Mouse (Mus musculus): ENCODE results near the gene Apobr. TPM values are rescaled to one million over a fixed set of nuclear protein-coding genes. Genes with fewer than 3 reads are reported as not detected.

The Apobr gene
- polyA plus RNA-seq, 1 experiment: 30.2 TPM

GRCm38 (mm10) chr7:126595890-126596289, 11.1 kb downstream of the Apobr start:
- peak overlapping the region; percentile 65 for H3K4me3 ChIP-seq (replicated peaks)
- H3K9me3 ChIP-seq: no peaks in the 10 kb centered on the region
- H3K4me1 ChIP-seq: peaks cover 75% of the 10 kb centered on the region
- H3K36me3 ChIP-seq (replicated peaks; ENCODE audit: low read length): no peaks in the 10 kb centered on the region
- peaks cover 49% of the 10 kb centered on the region for H3K27me3 ChIP-seq (replicated peaks)
- TF ChIP-seq GATA1 (IDR thresholded peaks at IDR 0.05; ENCODE audit: borderline replicate concordance, low read length) (no peak), FLI1 (IDR thresholded peaks at IDR 0.05; ENCODE audit: low read length) (no peak)

- Histone ChIP-seq H3K36me3 (replicated peaks; ENCODE audit: low read length) (no peaks in the 10 kb centered on the region), H3K4me1 (peaks cover 80% of the 10 kb centered on the region), H3K27me3 (replicated peaks) (peaks cover 47% of the 10 kb centered on the region), H3K4me3 (replicated peaks) (peak overlapping the region; percentile 65), H3K9me3 (no peaks in the 10 kb centered on the region)
- TF ChIP-seq FLI1 (IDR thresholded peaks at IDR 0.05; ENCODE audit: low read length) (no peak), GATA1 (IDR thresholded peaks at IDR 0.05; ENCODE audit: borderline replicate concordance, low read length) (no peak)
Observed at GRCm38 (mm10) chr7:126596414-126596813, 11.7 kb downstream of the Apobr start.

GRCm38 (mm10) chr7:126598919-126599318, 14.2 kb downstream of the Apobr start:
- peaks cover 90% of the 10 kb centered on the region for H3K4me1 ChIP-seq
- peak overlapping the region; percentile 44 for H3K4me3 ChIP-seq (replicated peaks)
- no peaks in the 10 kb centered on the region for H3K9me3 ChIP-seq
- TF ChIP-seq GATA1 (IDR thresholded peaks at IDR 0.05; ENCODE audit: borderline replicate concordance, low read length): no peak
- TF ChIP-seq FLI1 (IDR thresholded peaks at IDR 0.05; ENCODE audit: low read length): no peak
- no peaks in the 10 kb centered on the region for H3K36me3 ChIP-seq (replicated peaks; ENCODE audit: low read length)
- H3K27me3 ChIP-seq (replicated peaks): peaks cover 24% of the 10 kb centered on the region

DNA sequence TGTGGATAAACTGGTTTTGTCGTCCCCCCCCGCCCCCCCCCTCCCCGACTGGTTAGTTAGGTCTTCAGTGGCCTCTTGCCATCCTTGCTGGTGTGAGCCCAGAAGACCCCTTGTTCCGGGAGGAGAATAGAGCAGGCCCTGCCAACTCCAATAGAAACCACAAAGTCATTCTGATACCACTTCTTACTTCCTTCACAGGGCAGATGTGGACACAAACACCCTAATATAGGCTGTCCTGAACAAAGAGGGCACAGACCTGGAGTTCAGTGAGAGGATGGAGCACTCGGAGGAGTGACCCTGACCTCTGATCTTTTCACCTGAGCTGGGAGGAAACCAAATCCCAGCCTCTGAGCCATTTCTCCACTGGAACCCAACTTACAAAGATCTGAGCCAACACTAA, 17.2 kb downstream of the Apobr start:
- no peaks in the 10 kb centered on the region for H3K36me3 ChIP-seq (replicated peaks; ENCODE audit: low read length)
- peaks cover 80% of the 10 kb centered on the region for H3K4me1 ChIP-seq
- no peak for TF ChIP-seq GATA1 (IDR thresholded peaks at IDR 0.05; ENCODE audit: borderline replicate concordance, low read length)
- TF ChIP-seq FLI1 (IDR thresholded peaks at IDR 0.05; ENCODE audit: low read length): no peak
- H3K27me3 ChIP-seq (replicated peaks): no peaks in the 10 kb centered on the region
- no peaks in the 10 kb centered on the region for H3K9me3 ChIP-seq
- peak overlapping the region; percentile 51 for H3K4me3 ChIP-seq (replicated peaks)

DNA sequence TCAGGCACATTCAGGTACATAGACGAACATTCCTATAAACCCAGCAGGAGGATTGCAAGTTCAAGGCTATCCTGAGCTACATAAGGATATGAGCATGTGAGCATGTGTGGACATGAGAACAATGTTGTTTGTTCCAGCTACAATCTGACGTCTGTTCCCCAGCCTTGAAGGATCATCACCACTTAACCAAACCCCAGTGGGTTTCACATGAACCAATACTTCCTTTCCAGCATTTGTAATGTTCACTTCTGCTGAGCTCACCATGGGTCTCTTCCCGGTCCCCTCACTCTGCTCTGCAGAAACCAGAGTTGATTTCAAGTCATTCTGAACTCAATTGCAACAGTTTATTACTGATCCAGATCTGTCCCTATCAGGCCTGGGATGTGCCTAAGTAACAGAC, 17.9 kb downstream of the Apobr start:
- TF ChIP-seq FLI1 (IDR thresholded peaks at IDR 0.05; ENCODE audit: low read length) (no peak), GATA1 (IDR thresholded peaks at IDR 0.05; ENCODE audit: borderline replicate concordance, low read length) (no peak)
- Histone ChIP-seq H3K4me1 (peaks cover 80% of the 10 kb centered on the region), H3K27me3 (replicated peaks) (no peaks in the 10 kb centered on the region)

GRCm38 (mm10) chr7:126606611-126607010, 21.9 kb downstream of the Apobr start:
- no peak overlapping the region for H3K4me3 ChIP-seq (replicated peaks)
- no peak for TF ChIP-seq GATA1 (IDR thresholded peaks at IDR 0.05; ENCODE audit: borderline replicate concordance, low read length)
- TF ChIP-seq FLI1 (IDR thresholded peaks at IDR 0.05; ENCODE audit: low read length): no peak
- peaks cover 55% of the 10 kb centered on the region for H3K4me1 ChIP-seq
- peaks cover 6% of the 10 kb centered on the region for H3K36me3 ChIP-seq (replicated peaks; ENCODE audit: low read length)
- peaks cover 8% of the 10 kb centered on the region; the same call in 1 of the 2 replicates for H3K9me3 ChIP-seq
- H3K27me3 ChIP-seq (replicated peaks): no peaks in the 10 kb centered on the region

More for the DNA sequence above, 17.9 kb downstream of the Apobr start:
- H3K9me3 ChIP-seq: no peaks in the 10 kb centered on the region
- no peaks in the 10 kb centered on the region for H3K36me3 ChIP-seq (replicated peaks; ENCODE audit: low read length)
- peak overlapping the region; percentile 10 for H3K4me3 ChIP-seq (replicated peaks)

- TF ChIP-seq GATA1 (IDR thresholded peaks at IDR 0.05; ENCODE audit: borderline replicate concordance, low read length) (no peak), FLI1 (IDR thresholded peaks at IDR 0.05; ENCODE audit: low read length) (no peak)
- no peaks in the 10 kb centered on the region for H3K27me3 ChIP-seq (replicated peaks)
- H3K4me3 ChIP-seq (replicated peaks): no peak overlapping the region
- H3K4me1 ChIP-seq: peaks cover 53% of the 10 kb centered on the region
- H3K9me3 ChIP-seq: peaks cover 8% of the 10 kb centered on the region; the same call in 1 of the 2 replicates
- peaks cover 6% of the 10 kb centered on the region for H3K36me3 ChIP-seq (replicated peaks; ENCODE audit: low read length)
Observed at GRCm38 (mm10) chr7:126607064-126607463, 22.3 kb downstream of the Apobr start.

DNA sequence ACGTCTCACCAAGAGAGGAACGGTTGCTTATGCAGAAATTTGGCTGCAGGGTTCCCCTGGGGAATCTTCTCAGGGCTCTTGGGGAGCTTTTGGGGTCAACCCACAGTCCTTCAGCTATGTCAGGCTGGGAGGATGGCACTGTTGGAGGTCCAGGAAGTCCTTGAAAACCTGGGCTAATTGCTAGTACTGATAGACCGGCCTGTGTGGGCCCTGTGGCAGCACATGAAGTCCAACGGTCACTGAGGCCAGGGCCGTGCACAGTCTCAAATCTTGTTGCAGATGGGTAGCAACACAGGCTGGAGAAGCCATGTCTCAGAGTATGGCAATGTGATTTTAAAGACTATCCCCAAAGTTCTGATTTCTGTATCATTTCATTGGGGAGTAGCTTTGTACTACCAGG, 23.1 kb downstream of the Apobr start:
- H3K36me3 ChIP-seq (replicated peaks; ENCODE audit: low read length): peaks cover 7% of the 10 kb centered on the region
- TF ChIP-seq GATA1 (IDR thresholded peaks at IDR 0.05; ENCODE audit: borderline replicate concordance, low read length): no peak
- no peak for TF ChIP-seq FLI1 (IDR thresholded peaks at IDR 0.05; ENCODE audit: low read length)
- H3K9me3 ChIP-seq: peaks cover 10% of the 10 kb centered on the region; the same call in 1 of the 2 replicates
- peaks cover 53% of the 10 kb centered on the region for H3K4me1 ChIP-seq
- no peak overlapping the region for H3K4me3 ChIP-seq (replicated peaks)
- H3K27me3 ChIP-seq (replicated peaks): no peaks in the 10 kb centered on the region

- peaks cover 15% of the 10 kb centered on the region; the same call in 1 of the 2 replicates for H3K9me3 ChIP-seq
- no peak overlapping the region for H3K4me3 ChIP-seq (replicated peaks)
- no peak for TF ChIP-seq GATA1 (IDR thresholded peaks at IDR 0.05; ENCODE audit: borderline replicate concordance, low read length)
- no peak for TF ChIP-seq FLI1 (IDR thresholded peaks at IDR 0.05; ENCODE audit: low read length)
- peaks cover 25% of the 10 kb centered on the region for H3K4me1 ChIP-seq
- no peaks in the 10 kb centered on the region for H3K27me3 ChIP-seq (replicated peaks)
- peaks cover 14% of the 10 kb centered on the region for H3K36me3 ChIP-seq (replicated peaks; ENCODE audit: low read length)
Observed at GRCm38 (mm10) chr7:126612736-126613135, 28.0 kb downstream of the Apobr start.

GRCm38 (mm10) chr7:126616707-126617106, 32.0 kb downstream of the Apobr start:
- no peak overlapping the region for H3K4me3 ChIP-seq (replicated peaks)
- peaks cover 6% of the 10 kb centered on the region; the same call in 1 of the 2 replicates for H3K9me3 ChIP-seq
- H3K36me3 ChIP-seq (replicated peaks; ENCODE audit: low read length): peaks cover 12% of the 10 kb centered on the region
- TF ChIP-seq GATA1 (IDR thresholded peaks at IDR 0.05; ENCODE audit: borderline replicate concordance, low read length) (no peak), FLI1 (IDR thresholded peaks at IDR 0.05; ENCODE audit: low read length) (no peak)
- H3K4me1 ChIP-seq: peaks cover 47% of the 10 kb centered on the region
- H3K27me3 ChIP-seq (replicated peaks): no peaks in the 10 kb centered on the region
